Mouse (Mus musculus): ENCODE data around the gene Bid. TPM values are rescaled to one million over a fixed set of nuclear protein-coding genes. Genes with fewer than 3 reads are reported as not detected.

The Bid gene
- polyA plus RNA-seq, 1 experiment: 13.1 TPM

GRCm38 (mm10) chr6:120940446-120941083 lies 23.9 kb upstream of the Bid start:
- no peak for TF ChIP-seq GATA1 (IDR thresholded peaks at IDR 0.05; ENCODE audit: low read length)

- no peak for TF ChIP-seq GATA1 (IDR thresholded peaks at IDR 0.05; ENCODE audit: low read length)
Measured at GRCm38 (mm10) chr6:120939783-120940182, 23.1 kb upstream of the Bid start.

GRCm38 (mm10) chr6:120938763-120939450 lies 22.3 kb upstream of the Bid start:
- no peak for TF ChIP-seq GATA1 (IDR thresholded peaks at IDR 0.05; ENCODE audit: low read length)

- TF ChIP-seq GATA1 (IDR thresholded peaks at IDR 0.05; ENCODE audit: low read length): no peak
Measured at GRCm38 (mm10) chr6:120937999-120938608, 21.5 kb upstream of the Bid start.

- no peak for TF ChIP-seq GATA1 (IDR thresholded peaks at IDR 0.05; ENCODE audit: low read length)
Measured at GRCm38 (mm10) chr6:120937104-120937617, 20.5 kb upstream of the Bid start.

GRCm38 (mm10) chr6:120934176-120934575 lies 17.5 kb upstream of the Bid start:
- TF ChIP-seq GATA1 (IDR thresholded peaks at IDR 0.05; ENCODE audit: low read length): no peak

- TF ChIP-seq GATA1 (IDR thresholded peaks at IDR 0.05; ENCODE audit: low read length): no peak
Measured at GRCm38 (mm10) chr6:120933670-120934069, 17.0 kb upstream of the Bid start.

- no peak for TF ChIP-seq GATA1 (IDR thresholded peaks at IDR 0.05; ENCODE audit: low read length)
Measured at GRCm38 (mm10) chr6:120932597-120932996, 15.9 kb upstream of the Bid start.

- TF ChIP-seq GATA1 (IDR thresholded peaks at IDR 0.05; ENCODE audit: low read length): no peak
Measured at GRCm38 (mm10) chr6:120930450-120931306, 14.0 kb upstream of the Bid start.

- no peak for TF ChIP-seq GATA1 (IDR thresholded peaks at IDR 0.05; ENCODE audit: low read length)
Measured at GRCm38 (mm10) chr6:120929421-120929820, 12.8 kb upstream of the Bid start.

- TF ChIP-seq GATA1 (IDR thresholded peaks at IDR 0.05; ENCODE audit: low read length): no peak
Measured at GRCm38 (mm10) chr6:120927765-120928164, 11.1 kb upstream of the Bid start.

GRCm38 (mm10) chr6:120926880-120927279 lies 10.2 kb upstream of the Bid start:
- no peak for TF ChIP-seq GATA1 (IDR thresholded peaks at IDR 0.05; ENCODE audit: low read length)

GRCm38 (mm10) chr6:120917975-120918374 lies 1.3 kb upstream of the Bid start:
- TF ChIP-seq GATA1 (IDR thresholded peaks at IDR 0.05; ENCODE audit: low read length): no peak

GRCm38 (mm10) chr6:120915649-120915975 lies 1.0 kb downstream of the Bid start:
- TF ChIP-seq GATA1 (IDR thresholded peaks at IDR 0.05; ENCODE audit: low read length): no peak

GRCm38 (mm10) chr6:120914911-120915648 lies 1.6 kb downstream of the Bid start:
- TF ChIP-seq GATA1 (IDR thresholded peaks at IDR 0.05; ENCODE audit: low read length): no peak

All from G1E-ER4 (cell line).